Mouse (Mus musculus): Measurements from ENCODE around the gene Dvl1.

DNA sequence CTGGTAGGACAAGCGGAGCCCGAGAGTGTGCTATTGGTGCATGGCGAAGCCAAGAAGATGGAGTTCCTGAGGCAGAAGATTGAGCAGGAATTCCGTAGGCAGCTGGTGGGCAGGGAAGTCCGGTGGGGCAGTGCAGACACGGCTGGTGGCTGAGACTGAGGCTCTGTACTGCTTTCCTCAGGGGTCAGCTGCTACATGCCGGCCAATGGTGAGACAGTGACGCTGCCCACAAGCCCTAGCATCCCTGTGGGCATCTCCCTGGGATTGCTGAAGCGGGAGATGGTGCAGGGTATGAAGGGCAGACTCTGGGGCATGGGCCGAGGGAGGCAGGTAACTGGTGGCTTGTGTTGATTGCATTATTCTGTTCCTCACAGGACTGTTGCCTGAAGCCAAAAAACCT, 40.5 kb downstream of the Dvl1 start:
- no peak for TF ChIP-seq CTCF (IDR thresholded peaks at IDR 0.05; ENCODE audit: extremely low read depth, insufficient read length, insufficient replicate concordance, low read depth, low read length)
- TF ChIP-seq POLR2A (IDR thresholded peaks at IDR 0.05; ENCODE audit: low read depth, low read length): no peak

Measured in small intestine, adult 2 months (tissue).